Mouse (Mus musculus) kidney, adult 2 months (tissue): ENCODE results near the gene E130114P18Rik.

Source experiments
- CTCF ChIP-seq: fragments of 200-500 bp; conservative IDR thresholded peaks from 2 replicates; pipeline ENCODE4 v1.5.1; 2011; ENCODE audit warnings: low read depth, mild to moderate bottlenecking, control low read depth, low read length, moderate library complexity, mixed read lengths; ENCODE audit not compliant: insufficient read depth, insufficient read length
- POLR2A ChIP-seq: fragments of 200-500 bp; IDR thresholded peaks from one replicate; pipeline ENCODE4 v1.6.1; 2011; ENCODE audit warnings: low read depth, low read length, control low read depth

DNA sequence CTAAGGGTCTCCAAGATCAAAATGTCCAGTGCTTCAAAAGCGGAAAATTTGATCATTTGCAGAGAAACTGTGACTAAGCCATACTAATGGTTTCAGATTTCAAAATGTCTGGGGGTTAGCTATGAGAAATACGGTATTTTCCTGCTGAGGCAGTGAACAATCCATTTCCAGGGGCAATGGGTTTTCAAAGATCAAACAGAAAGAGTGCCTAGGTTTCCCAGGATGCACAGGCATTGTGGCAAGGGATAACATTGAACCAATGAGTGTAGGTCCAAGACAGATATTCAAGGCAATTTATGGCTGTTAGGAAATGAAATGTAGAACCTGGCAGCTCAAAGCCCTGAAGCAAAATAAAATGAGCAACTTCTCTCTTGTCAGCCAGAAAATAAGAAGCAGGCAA lies 220.3 kb downstream of the E130114P18Rik start:
- TF ChIP-seq CTCF (no peak), POLR2A (no peak)
